Mouse (Mus musculus) yolk sac, embryonic 10.5 days (tissue): Measurements from ENCODE around the gene Daam1.

ENCODE experiments used
- DNase-seq: peaks from one replicate; pipeline ENCODE4 v3.0.0-alpha.2; 2017; ENCODE audit warnings: low spot score

Gene Daam1

DNA sequence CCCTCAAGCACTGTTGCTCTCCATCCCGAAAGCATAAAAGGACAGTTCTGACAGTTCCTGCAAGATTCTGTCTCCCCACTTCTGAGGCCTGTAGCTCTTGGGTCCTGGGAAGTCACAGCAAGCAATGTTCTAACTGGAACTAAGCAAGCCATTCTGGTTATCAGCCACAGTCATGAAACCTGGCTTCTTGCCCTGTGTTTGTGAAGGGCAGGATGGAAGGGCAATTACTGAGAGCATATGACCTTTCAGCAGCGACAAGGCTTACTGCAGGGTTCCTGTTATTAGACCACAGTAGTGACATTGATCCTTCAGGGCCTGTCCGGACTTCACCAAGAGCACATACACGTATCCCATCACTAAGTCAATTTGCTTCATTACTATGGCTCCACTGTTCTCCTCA lies 167.8 kb downstream of the Daam1 start:
- no peak for DNase-seq

DNA sequence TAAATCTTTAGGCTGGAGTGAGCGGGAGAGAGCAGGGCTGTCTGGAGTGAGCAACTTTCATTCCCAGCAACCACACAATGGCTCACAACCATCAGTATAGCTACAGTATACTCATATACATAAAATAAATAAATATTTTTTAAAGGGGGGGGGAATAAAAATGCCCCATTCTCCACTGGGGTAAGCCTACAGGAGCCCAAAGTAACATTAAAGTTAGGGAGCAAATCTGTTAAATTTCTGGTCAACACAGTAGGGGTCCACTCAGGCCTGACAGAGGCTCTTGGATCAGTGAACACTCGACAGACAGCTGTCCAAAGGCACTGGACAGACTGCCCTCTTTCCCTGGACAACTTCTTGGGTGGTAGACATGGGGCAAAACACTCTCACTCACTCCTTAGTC lies 168.8 kb downstream of the Daam1 start:
- no peak for DNase-seq

DNA sequence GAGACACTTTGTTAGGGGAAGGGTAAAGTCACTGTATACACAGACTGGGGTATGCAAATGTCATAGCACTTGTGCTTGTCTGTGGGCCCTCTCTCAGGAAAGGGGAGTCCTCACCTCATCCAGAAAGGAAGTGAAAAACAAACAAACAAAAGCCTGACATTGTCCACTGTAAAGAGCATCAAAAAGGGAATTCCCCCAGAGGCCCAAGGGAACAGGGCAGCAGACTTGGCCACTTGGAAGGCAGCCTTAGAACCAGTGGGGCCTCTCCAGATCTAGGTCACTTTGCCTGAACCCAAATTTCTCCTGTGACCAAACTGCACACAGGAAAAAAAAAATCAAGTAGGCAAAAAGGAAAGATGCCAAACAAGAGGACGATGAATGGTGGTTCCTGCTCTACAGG lies 170.9 kb downstream of the Daam1 start:
- no peak for DNase-seq

DNA sequence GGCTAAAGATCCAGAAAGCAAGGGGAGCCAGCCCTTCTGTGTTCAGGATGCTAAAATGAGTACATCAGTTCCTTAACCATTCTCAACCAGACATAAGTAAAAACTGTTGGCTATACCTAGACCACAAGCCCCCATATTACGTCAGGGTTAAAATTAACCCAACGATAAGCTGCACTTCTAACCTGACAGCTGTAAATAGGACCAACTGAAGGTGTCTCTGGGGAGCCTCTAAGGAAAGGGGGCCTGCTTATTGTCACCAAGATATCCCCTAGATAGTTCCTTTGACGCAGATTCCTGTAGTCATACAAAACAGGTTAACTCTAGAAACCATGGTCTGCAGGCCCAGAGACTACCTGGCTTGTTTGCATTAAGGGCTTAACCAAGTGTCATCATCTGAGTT lies 174.4 kb downstream of the Daam1 start:
- DNase-seq = no peak

DNA sequence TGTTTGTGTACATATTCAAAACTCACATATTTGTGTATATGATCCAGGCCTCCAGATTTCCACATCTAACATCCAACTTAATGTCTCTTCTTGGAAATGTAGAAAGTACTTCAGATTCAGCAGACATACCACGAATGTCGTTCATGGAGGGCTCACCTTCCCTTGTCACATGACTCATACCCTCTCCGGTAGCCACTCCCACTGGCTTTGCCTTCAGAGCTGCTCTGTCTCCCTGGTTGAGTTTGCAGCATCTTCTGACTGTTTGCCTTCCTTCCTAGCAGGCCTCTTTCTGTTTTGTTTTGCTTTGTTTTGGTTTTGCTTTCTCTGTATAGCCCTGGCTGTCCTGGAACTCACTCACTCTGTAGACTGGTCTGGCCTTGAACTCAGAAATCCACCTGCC lies 176.8 kb downstream of the Daam1 start:
- DNase-seq = no peak

DNA sequence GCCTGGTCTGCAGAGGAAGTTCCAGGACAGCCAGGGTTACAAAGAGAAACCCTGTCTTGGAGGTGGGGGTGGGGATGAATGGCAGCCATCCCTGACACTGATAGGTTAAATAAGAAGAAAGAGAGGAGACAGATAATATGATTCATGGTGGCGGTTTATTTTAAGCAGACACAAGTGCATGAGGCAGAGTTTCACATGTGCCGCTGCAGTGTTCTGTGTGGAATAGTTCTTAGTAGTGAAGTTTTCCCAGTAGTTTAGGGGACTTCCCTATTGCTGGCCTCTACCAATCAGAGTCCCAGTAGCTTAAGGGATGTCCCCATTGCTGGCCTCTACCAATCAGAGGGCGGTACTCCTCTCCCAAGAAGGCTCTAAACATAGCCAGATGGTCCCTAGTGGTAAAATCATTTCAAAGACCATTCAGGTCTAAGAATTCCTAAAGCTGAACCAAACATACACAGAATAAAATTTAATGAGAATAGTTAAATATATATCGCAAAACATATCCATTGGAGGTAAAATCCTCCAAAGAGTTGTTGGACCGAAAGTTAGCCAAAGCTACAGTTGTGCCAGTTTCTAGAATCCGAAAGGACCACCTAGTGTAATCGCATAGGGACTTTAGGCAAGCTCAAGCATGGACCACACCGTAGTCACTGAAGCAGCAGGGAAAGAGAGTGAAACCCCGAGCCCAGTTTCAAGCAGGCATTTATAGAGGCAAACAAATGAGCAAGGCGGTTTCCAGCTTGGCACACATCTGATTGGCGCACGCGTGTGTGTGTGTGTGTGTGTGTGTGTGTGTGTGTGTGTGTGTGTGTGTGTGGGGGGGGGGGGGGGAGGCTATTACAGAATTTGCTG lies 178.4 kb downstream of the Daam1 start:
- no peak for DNase-seq

DNA sequence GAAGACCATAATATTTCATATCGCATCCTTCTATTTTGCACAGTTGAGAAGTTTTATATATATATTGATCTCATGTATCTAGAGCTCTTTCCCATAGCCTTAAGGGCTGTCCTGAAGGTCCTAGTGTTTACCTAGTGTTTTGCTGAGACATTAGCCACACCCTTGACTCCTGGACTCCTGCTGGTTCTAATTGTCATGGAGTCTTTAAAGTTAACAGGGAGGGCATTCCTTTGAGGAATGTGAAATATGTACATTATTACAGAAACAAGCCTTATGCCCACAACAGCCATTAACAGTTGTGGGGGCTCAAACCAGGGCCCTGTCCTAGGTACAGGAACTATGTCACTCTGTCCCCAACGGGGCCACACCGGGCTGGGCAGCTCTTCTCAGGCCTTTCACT lies 180.5 kb downstream of the Daam1 start:
- no peak for DNase-seq

DNA sequence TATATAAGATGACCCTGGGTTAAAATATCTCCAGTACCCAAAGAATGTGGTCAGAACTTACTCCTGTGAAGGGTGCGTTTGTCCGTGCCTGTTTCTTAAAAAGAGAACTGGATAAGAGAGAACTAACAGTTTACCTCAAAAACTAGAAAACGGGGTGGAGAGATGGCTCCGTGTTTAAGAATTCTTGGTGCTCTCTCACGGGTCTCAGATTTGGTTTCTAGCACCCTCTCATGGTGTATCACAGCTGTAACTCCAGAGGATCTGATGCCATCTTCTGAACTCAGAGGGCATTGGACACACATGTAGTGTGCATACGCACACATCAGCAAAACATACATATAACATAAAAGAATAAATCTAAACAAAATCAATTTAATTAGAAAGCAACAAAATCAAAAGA lies 181.2 kb downstream of the Daam1 start:
- DNase-seq = no peak

DNA sequence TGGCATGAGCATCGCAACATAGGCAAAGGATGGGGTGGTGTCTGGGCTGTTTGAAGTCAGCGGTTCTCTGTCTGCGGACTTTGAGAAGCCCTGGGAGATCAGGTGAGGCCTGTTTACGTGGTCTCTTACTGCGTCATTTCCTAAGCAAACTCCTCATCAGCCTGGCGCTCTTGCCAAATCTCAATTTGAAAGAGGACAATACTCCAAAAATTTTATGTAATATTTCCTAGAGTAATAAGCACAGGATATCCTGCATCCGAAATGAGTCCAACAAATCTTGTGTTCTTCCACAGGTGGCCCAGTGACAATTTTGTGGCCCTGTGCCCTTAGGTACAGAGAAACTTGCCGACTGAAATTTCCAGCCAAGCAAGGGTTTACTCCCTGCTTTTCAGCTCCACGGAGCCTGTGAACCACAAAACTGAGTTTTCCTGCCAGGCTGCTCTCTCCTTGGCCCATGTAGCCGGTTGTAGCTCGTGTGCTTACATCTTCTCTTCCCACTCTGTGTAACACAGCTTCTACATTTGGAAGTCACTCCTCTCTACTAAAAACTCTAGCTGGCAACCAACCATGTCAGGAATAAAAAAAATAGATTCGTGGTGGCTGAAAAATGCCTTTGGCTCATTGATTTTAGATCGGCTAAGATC lies 183.0 kb downstream of the Daam1 start:
- no peak for DNase-seq

DNA sequence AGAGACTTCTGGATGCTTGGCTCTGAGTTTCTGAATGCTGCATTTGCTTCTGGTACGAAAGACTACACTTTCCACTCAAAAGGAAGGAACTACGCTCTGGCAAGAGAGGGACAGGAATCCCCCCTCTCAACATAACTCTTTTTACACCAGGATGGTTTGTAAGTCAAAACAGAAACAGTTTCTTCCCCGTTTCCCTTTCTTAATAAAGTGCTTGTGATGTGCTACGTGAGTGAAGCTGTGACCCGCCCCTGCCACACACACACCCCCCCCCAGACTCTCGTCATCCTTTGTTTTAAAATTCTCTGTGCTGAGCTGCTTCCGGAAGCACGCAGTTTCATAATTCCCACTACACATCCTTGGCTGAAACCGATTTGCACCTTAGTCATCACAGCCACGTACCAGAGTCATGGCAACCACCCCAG lies 183.5 kb downstream of the Daam1 start:
- no peak for DNase-seq

DNA sequence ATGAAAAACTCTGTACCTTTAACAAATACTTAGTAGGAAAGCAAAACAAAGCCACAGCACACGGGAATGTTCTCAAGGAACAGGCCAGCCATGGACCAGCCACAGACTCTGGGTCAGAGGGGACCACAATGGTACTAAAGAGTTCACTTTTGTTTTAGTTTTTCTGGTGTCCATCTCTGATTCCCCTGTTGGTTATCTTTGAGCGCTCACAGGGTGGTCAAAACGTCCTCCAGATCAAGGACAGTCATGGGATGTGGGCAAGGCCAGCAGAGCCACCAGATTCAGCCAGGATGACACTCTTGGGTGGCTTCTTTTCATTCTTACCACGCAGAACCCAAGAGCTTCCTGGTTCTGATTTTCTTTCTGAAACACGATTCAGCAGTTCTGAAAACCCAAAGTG lies 184.4 kb downstream of the Daam1 start:
- no peak for DNase-seq

DNA sequence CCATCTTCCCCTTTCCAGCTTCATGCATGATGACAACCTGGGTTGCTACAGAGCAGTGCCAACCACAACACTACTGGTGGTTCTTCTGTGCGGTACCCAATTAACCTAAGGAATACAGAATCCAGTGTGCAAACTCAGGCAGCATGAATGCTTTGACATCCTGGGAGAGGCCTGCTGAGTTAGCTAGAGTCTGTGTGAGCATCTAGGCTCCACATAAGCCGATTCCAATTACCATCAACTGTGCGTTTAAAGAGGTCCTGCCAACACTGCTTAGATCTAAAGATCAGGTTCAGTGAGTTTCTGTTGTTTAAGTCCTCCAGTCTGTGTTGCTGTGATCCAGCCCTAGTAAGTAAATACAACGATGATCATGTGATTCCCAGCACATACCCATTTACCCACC lies 189.4 kb downstream of the Daam1 start:
- DNase-seq = no peak

DNA sequence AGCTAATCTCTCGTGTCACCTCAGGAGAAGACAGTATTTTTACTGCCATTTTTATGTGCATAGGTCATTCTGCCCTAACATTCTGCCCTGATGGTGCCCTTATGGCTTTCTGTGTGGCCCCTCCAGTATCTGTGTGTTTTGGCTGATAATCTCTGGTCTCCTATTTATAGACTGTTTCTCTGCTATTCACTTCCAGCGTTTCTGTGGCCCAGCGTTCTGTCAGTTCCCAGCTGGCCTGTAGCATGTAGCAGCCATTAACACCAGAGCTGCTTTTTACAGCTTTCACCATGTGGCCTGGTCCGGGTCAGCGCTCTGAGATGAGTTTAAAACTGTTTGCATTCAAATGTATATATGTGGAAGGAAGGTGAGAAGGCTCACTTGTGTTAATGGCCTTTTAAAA lies 190.7 kb downstream of the Daam1 start:
- peak; percentile 23 for DNase-seq

DNA sequence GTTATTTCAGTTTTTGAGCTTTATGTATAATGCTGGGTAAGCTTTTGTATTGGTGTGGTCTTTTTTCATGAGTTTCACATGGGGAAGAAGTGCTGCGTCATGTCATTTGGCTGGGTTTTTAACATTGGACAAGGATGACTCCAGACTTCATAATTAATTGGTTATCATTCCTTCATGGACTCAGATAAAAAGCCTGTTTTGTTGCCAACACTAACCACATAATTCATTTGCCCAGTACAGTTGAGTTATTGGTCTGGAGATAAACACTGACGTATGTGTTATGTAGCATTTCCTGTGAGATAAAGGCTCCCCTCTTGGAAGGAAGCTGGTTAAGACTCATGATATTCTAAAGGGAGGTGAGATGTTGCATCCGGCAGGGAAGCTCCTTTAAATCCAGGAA lies 191.9 kb downstream of the Daam1 start:
- DNase-seq = no peak

DNA sequence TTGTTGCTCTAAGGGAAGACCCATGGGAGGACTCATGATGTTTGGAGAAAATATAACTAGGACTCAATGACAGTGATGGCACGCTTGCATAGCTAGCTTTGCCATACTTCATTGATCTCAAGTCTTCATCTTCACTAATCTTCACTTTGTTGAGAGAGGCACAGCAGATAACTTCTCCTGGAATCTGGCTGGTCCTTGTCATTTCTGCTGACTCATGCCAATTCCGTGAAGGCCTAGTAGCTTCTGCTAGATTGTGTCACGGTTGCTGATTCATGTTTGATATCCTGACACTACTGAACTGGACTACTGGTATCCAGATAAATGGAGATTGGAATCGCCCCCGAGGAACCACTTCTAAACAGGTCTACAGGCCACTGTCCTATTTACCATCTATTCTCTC lies 192.7 kb downstream of the Daam1 start:
- no peak for DNase-seq

DNA sequence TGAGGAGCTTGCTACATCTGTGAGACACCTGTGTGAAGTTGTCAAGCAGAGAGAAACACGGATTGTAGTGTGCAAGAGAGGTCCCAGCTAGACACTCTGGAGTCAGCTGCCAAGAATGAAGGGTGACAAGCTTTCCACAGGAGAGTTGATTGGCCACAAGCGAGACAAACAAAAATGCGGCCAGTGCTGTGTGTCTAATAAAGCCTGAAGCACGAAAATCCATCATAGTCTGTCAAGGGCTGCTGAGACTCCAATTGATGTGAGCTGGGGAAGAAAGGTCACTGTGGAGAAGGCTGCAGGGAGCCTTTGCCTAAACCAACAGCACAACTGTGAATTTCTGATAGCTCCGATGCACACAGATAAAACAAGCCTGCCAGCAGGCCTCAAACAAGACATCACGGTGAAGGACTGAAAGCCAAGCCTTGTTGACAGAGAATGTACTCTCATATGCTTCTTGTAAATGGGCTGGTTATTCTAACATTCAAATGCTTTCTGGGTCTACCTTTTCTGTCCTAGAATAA lies 194.5 kb downstream of the Daam1 start:
- DNase-seq = no peak

DNA sequence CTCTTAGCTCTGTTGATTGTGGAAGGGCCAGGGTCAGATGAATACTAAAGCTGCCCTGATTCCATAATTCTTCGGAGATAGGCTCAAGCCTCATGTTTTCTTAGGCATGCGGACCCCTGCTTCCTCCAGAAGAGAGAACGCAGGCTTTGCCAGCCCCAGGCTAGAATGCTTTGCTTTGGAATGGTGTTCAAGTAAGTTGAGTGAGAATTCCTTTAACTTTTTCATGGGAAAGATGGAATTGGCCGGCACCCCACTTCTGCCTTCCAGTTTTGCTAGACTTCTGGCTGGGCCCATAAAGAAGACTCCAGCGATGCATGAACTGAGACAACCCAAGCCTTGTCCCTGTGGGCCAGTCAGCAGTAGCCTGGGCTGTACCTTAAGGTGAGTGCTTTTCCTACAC lies 200.3 kb downstream of the Daam1 start:
- DNase-seq = no peak

DNA sequence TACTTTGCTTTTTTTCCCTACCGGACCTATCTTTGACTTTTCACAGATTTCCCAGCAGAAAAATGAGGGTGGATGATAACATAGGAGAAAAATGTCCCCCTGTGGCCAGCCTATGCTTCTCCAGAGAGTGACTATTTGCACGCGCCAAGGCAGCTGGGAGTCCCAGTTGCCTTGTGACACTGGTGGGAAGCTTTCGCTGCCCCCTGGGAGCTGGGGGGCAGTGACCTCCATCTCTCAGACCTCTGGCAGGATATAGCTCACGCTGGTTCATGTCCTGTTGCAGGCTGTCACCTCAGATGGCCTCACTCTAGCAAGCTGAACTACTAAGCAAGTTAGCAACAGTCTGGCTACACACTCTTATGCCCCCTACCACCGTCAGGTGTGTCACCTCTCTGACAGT lies 200.9 kb downstream of the Daam1 start:
- no peak for DNase-seq

DNA sequence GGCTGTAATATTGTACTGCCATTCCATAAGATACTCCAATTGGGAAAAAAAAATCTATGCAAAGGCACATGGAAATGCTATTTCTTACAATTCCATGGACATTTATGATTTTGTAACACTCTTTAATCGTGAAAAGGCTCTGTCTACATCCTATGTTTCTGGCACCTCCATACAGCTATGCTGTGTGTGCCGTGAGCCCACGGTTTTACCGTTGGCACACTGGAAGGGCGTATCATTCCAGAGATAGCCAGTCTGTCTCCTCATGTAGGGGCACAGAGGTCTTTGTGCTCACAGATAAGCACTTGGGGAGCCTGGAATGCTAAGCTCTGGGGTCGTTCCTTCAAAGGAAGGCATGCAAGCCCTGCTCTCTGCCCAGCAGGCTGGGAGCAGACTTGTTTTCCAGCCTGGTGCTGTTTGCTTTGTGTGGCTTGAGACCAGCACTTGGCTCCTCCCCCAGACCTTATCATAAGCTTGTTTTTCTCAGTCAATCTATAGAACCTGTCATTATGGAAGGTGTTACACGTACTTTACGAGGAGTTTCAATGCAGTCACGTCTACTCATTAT lies 205.3 kb downstream of the Daam1 start:
- DNase-seq = no peak

DNA sequence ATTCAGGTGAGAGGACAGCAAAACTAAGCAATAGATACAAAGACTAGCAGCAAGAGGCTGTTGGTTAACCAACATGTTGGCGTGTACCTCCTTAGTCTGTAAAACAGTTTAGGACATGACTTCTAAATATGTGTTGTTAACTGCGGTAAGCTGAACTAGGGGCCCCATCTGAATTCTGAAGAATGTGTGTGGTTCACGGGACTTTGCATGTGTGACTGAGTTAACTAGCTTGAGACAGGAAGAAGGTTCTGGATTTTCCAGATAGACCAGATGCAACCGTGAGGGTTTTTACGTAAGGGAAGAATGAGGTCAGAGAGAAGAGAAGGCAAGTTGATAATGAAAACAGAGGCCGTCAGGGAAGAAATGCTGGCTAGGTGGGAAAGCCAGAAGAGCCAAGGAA lies 206.2 kb downstream of the Daam1 start:
- DNase-seq = no peak

DNA sequence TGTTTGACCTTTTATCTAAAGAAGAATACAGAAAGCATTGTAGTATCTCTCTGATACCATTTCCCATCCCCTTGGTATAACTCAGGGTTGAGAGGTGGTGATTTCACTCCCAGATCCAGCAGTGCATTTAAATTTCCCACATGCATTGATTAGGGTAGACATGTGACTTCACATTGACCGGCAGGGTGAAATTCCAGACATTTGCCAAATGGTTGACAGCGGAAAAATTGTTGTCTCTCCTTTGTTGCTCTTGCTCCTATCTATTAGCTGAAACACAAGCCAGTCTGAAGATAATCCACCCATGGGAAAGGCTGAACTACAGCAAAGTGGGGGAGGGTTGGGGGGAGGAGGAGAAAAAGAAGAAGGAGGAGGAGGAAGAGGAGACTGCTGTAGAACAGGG lies 208.0 kb downstream of the Daam1 start:
- DNase-seq = no peak

DNA sequence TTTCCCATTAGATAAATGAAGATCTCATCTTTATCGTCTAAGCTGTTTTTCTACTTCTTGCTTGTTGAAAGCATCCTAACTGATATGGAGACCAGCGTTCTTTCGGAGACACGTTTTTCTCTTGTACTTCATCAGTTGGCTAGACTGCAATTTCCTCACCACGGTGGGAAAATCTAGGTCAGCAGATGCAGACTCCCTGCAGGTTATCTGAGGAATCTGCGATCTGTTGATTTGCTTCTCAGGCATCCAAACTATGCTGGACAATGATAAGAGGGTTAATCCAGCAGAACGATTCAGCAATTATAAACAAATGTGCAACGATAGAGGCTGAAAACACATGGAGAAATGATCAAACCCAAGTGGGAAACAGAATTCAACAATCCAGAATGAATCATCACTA lies 208.6 kb downstream of the Daam1 start:
- DNase-seq = peak; percentile 69

DNA sequence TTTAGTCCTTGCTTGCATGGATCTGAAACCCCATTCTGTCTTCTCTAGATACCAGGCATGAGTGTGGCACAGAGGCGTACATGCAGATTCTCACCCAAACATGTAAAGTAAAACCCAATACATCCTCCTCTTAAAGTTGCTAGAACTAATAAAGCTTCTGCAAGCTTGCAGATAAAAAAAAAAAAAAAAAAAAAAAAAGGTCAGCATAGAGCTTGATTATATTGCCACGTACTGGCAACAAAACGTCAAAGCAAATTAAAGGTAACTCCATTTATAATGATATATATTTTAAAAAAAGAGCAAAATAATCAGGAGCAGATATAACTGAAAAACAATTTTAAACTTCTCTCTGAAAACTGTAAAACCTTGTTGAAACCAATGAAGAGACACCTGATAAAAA lies 210.4 kb downstream of the Daam1 start:
- DNase-seq = no peak
